Mouse (Mus musculus): Measurements from ENCODE around the gene Sgcd.

- TF ChIP-seq CTCF (IDR thresholded peaks at IDR 0.05; ENCODE audit: control insufficient read depth, insufficient read depth, low read length), result no peak
- TF ChIP-seq POLR2A (IDR thresholded peaks at IDR 0.05; ENCODE audit: borderline replicate concordance, control insufficient read depth, low read depth, low read length), result no peak
Observed at GRCm38 (mm10) chr11:47371616-47372015, 617.2 kb downstream of the Sgcd start.
